Mouse (Mus musculus): ENCODE measurements around the gene Adam22. TPM values are rescaled to one million over a fixed set of nuclear protein-coding genes. Genes with fewer than 3 reads are reported as not detected.

The Adam22 gene
- total RNA-seq, 2 experiments from 2014 or later: 162 to 174 TPM

DNA sequence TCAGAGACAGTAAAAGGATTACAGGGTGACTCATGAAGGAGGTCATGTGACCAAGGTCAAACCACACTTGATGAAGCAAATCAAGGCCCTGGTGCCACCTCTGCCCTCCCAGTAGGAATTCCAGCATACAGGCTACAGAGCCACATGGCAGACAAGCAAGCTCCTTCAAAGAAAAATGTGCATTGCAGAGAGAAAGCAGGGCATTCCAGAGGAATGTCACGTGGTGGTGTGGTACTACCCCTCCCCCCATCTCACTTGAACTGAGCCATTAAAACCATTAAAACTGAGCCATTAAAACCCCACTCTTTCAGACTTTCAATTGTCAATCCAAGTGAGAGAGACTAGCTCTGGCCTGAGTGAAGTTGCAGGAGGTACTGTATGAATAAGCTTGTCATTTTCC lies 74.7 kb downstream of the Adam22 start:
- H3K4me3 ChIP-seq: no peak overlapping the region
- no peak for TF ChIP-seq CTCF (conservative IDR thresholded peaks at IDR 0.05)
- DNase-seq (ENCODE audit: low spot score in 2 of 2): no peak
- no peak overlapping the region for H3K27ac ChIP-seq

DNA sequence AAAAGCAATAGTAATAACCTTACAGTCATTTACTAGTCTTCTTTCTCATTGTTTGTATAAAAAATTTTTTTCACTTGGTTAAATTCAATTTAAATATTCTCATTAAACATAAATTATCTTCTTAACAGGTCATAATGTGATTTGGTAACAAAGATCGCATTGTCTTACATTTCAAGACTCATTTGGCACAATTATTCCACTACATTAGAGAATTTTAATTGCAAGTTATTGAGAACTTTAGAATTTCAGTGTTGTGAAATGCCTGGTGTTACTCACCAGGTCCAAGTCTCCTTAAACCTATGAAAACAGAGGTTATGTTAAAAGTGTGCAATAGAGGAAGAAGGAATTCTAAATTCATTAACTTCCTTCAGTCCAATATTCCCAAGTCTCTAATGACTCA lies 76.5 kb downstream of the Adam22 start:
- TF ChIP-seq CTCF (conservative IDR thresholded peaks at IDR 0.05): no peak
- H3K4me3 ChIP-seq: no peak overlapping the region
- DNase-seq (ENCODE audit: low spot score in 2 of 2): no peak
- H3K27ac ChIP-seq: no peak overlapping the region

- no peak for DNase-seq (ENCODE audit: low spot score in 2 of 2)
- no peak for TF ChIP-seq CTCF (conservative IDR thresholded peaks at IDR 0.05)
- Histone ChIP-seq H3K4me3 (no peak overlapping the region), H3K27ac (no peak overlapping the region)
Observed at GRCm38 (mm10) chr5:8289678-8290614, 78.0 kb downstream of the Adam22 start.

GRCm38 (mm10) chr5:8284123-8284522 lies 83.8 kb downstream of the Adam22 start:
- Histone ChIP-seq H3K4me3 (no peak overlapping the region), H3K27ac (no peak overlapping the region)
- DNase-seq (ENCODE audit: low spot score in 2 of 2): no peak
- no peak for TF ChIP-seq CTCF (conservative IDR thresholded peaks at IDR 0.05)

GRCm38 (mm10) chr5:8276141-8276540 lies 91.8 kb downstream of the Adam22 start:
- TF ChIP-seq CTCF (conservative IDR thresholded peaks at IDR 0.05): no peak
- Histone ChIP-seq H3K27ac (no peak overlapping the region), H3K4me3 (no peak overlapping the region)
- DNase-seq (ENCODE audit: low spot score in 2 of 2): no peak

DNA sequence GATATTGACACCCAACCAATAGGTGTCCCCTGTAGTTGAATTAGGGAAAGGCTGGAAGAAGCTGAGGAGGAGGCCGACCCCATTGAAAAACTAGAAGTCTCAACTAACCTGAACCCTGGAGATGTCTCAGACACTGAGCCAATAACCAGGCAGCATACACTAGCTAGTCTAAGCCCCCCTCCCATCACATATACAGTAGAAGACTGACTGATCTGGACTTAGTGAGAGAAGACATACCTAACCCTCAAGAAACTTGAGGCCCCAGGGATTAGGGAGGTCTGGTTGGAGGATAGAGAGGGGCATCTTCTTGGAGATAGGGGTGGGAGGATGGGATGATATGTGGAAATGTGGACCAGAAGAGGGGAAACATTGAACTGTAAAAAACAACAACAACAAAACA lies 110.6 kb downstream of the Adam22 start:
- no peak for TF ChIP-seq CTCF (conservative IDR thresholded peaks at IDR 0.05)
- no peak for DNase-seq (ENCODE audit: low spot score in 2 of 2)
- no peak overlapping the region for H3K4me3 ChIP-seq

DNA sequence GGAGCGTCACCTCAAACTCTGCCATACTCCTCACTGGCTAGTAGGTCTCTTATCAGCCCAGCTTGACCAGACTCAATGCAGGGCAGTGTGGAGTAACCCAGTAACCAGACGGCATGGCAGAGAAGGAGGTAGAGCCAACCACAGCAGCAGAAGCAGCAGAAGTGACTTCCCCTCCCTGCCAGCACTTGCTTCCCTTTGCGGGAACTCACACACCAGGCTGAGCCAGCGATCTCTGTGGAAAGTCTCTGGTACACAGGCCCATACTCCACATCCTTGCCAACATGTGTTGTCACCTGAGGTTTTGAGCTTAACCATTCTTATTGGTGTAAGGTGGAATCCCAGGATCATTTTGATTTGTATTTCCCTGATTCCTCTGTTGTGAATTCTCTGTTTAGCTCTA lies 111.5 kb downstream of the Adam22 start:
- Histone ChIP-seq H3K27ac (no peak overlapping the region), H3K4me3 (no peak overlapping the region)
- TF ChIP-seq CTCF (conservative IDR thresholded peaks at IDR 0.05): no peak
- DNase-seq (ENCODE audit: low spot score in 2 of 2): no peak

More for the DNA sequence above, 110.6 kb downstream of the Adam22 start:
- H3K27ac ChIP-seq: no peak overlapping the region

DNA sequence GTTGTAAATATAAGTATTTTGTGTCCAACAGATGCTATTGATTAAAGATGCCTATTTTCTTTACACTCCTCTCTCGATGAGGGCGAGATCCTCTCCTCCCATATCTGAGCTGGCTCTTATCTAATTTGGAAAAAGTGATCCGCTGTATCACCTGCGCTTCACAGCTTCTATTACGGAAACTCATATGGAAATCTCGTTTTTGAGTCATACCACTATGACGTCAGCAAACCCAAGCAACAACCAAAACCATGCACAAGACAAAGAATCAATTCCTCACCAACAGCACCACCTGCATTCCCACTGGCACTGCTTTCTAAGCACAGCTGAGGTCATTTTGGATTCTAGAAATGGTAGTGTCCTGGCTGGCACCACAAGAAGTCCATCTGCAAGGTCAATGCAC lies 123.3 kb downstream of the Adam22 start:
- TF ChIP-seq CTCF (conservative IDR thresholded peaks at IDR 0.05): no peak
- Histone ChIP-seq H3K27ac (no peak overlapping the region), H3K4me3 (no peak overlapping the region)
- no peak for DNase-seq (ENCODE audit: low spot score in 2 of 2)

GRCm38 (mm10) chr5:8243064-8243615 lies 124.8 kb downstream of the Adam22 start:
- Histone ChIP-seq H3K4me3 (no peak overlapping the region), H3K27ac (no peak overlapping the region)
- no peak for DNase-seq (ENCODE audit: low spot score in 2 of 2)
- peak; percentile 39 for TF ChIP-seq CTCF (conservative IDR thresholded peaks at IDR 0.05)

- no peak overlapping the region for H3K4me3 ChIP-seq
- H3K27ac ChIP-seq: no peak overlapping the region
- no peak for DNase-seq (ENCODE audit: low spot score in 2 of 2)
- no peak for TF ChIP-seq CTCF (conservative IDR thresholded peaks at IDR 0.05)
Observed at GRCm38 (mm10) chr5:8242660-8243059, 125.3 kb downstream of the Adam22 start.

DNA sequence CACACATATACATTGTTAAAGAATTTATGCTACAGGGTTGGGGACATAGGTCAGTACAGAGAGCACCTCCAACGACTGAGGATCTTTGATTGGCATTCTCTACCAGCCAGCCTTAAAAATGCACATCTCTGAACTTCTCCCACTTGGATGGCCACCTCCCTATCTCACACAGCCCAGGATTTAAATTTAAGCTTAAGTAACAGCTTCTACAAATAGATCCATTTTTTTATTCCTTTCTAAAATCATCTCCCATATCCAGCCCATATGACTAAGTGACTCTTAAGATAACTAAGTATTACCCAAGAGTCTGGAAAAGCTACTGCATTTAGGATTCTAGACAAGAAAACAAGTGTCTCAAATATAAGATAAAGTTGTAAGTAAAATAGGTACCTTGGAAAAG lies 140.9 kb downstream of the Adam22 start:
- no peak overlapping the region for H3K4me3 ChIP-seq
- DNase-seq (ENCODE audit: low spot score in 2 of 2): no peak
- no peak for TF ChIP-seq CTCF (conservative IDR thresholded peaks at IDR 0.05)
- H3K27ac ChIP-seq: no peak overlapping the region

GRCm38 (mm10) chr5:8224321-8224705 lies 143.6 kb downstream of the Adam22 start:
- TF ChIP-seq CTCF (conservative IDR thresholded peaks at IDR 0.05): no peak
- DNase-seq (ENCODE audit: low spot score in 2 of 2): peak in 1 of 2 experiments; percentile 13
- peak overlapping the region; percentile 32; the same call in 1 of the 2 replicates for H3K27ac ChIP-seq
- no peak overlapping the region for H3K4me3 ChIP-seq

GRCm38 (mm10) chr5:8223597-8224320 lies 144.2 kb downstream of the Adam22 start:
- Histone ChIP-seq H3K27ac (peak overlapping the region; percentile 32; the same call in 1 of the 2 replicates), H3K4me3 (no peak overlapping the region)
- no peak for TF ChIP-seq CTCF (conservative IDR thresholded peaks at IDR 0.05)
- DNase-seq (ENCODE audit: low spot score in 2 of 2): no peak

Data from layer of hippocampus, adult 2 months (tissue).